Mouse (Mus musculus): Measurements from ENCODE around the gene Cdc42bpg. TPM values are rescaled to one million over a fixed set of nuclear protein-coding genes. Genes with fewer than 3 reads are reported as not detected.
"Not testable (repeated sequence)": the region's sequence is repeated elsewhere in the genome, so short reads cannot be mapped to it uniquely, and the experiment has no call there.

Cdc42bpg gene
- polyA plus RNA-seq, 1 experiment from 2014 or later, result 0.56 TPM

DNA sequence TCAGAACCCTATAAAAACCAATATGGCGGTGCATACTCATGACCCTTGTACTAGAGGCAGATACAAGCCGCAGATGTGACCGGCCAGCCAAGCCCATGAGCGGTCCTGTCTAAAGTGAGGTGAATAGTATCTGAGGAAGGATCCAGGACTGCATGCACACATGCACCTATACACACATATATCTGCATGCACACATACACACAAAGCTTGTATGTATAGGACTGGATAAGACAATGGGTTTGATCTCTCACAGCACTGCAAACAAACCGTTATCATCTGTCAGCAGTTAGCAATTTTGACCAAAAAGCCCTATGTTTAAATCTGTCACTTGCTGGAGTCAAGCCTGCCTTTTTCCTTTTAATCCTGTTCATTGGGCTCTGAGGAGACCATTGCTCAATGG, 4.1 kb upstream of the Cdc42bpg start:
- Histone ChIP-seq H3K27ac (no peak overlapping the region; the same call in 1 of the 2 replicates), H3K9me3 (ENCODE audit: control insufficient read depth, low read length) (no peaks in the 10 kb centered on the region), H3K4me3 (replicated peaks; ENCODE audit: low read length) (no peak overlapping the region), H3K27me3 (ENCODE audit: control insufficient read depth, insufficient read depth, low read length) (no peaks in the 10 kb centered on the region), H3K4me1 (replicated peaks; ENCODE audit: control insufficient read depth, insufficient read depth, low read length) (0 out of 2 replicates have a peak, but pooled peaks cover 5% of the 10 kb centered on the region), H3K4me2 (replicated peaks) (no peak overlapping the region), H3K9ac (no peak overlapping the region), H3K36me3 (replicated peaks; ENCODE audit: control insufficient read depth, insufficient read depth) (peaks cover 32% of the 10 kb centered on the region)
- DNase-seq (ENCODE audit: low spot score) (no peak), ATAC-seq (ENCODE audit: low FRiP score) (no peak)
- 95% methylated on average over 5 of the region's 5 CpGs for WGBS

DNA sequence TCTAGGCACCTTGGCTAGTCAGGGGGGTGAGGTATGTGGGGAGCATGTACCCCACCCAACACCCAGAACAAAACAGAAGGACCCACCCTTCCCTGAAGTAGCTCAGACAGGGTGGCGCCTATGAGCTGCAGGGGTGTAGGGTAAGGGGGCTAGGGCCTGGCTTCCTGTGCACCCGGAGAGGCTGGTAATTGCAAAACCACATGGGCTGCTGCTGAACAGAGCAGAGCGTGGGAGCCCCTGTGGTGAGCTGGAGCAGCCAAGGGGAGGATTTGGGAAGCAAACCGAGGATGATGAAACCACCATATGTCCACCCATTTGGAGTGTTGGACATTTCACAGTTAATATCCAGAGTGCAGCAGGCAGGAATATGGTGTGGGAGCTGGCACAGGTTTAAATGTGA, 3.7 kb upstream of the Cdc42bpg start:
- ATAC-seq (ENCODE audit: low FRiP score) (no peak), DNase-seq (ENCODE audit: low spot score) (no peak)
- no peak overlapping the region for H3K4me3 ChIP-seq (replicated peaks; ENCODE audit: low read length)
- no peak overlapping the region; the same call in 1 of the 2 replicates for H3K27ac ChIP-seq
- H3K9me3 ChIP-seq (ENCODE audit: control insufficient read depth, low read length), result no peaks in the 10 kb centered on the region
- no peak overlapping the region for H3K4me2 ChIP-seq (replicated peaks)
- 0 out of 2 replicates have a peak, but pooled peaks cover 5% of the 10 kb centered on the region for H3K4me1 ChIP-seq (replicated peaks; ENCODE audit: control insufficient read depth, insufficient read depth, low read length)
- peaks cover 28% of the 10 kb centered on the region for H3K36me3 ChIP-seq (replicated peaks; ENCODE audit: control insufficient read depth, insufficient read depth)
- H3K9ac ChIP-seq, result no peak overlapping the region
- no peaks in the 10 kb centered on the region for H3K27me3 ChIP-seq (ENCODE audit: control insufficient read depth, insufficient read depth, low read length)
- 51% methylated on average over 4 of the region's 4 CpGs for WGBS

DNA sequence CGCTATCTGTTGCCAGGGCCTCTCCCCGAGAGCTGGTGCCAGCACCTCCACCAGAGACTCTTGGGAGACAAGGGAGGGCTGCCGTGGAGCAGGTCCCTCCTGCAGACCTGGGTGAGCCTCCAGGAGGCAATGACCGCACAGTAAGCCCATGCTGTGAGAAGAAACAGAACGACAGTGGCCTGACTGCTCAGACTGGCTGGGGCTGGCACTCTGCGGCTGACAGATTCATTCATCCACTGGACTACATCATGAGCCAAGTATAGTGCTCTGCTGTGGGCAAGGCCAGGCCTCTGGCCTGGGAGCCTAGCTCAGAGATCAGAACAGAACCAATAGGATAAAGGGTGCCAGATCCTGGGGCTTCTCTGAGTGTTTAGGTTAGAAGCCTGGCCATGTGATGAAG, 2.4 kb upstream of the Cdc42bpg start:
- WGBS, result 83% methylated on average over 6 of the region's 6 CpGs
- DNase-seq (ENCODE audit: low spot score), result no peak
- no peak overlapping the region for H3K27ac ChIP-seq
- no peak overlapping the region for H3K4me3 ChIP-seq (replicated peaks; ENCODE audit: low read length)
- H3K9ac ChIP-seq, result no peak overlapping the region
- H3K36me3 ChIP-seq (replicated peaks; ENCODE audit: control insufficient read depth, insufficient read depth), result peaks cover 15% of the 10 kb centered on the region
- H3K4me2 ChIP-seq (replicated peaks), result no peak overlapping the region
- no peaks in the 10 kb centered on the region for H3K27me3 ChIP-seq (ENCODE audit: control insufficient read depth, insufficient read depth, low read length)
- no peaks in the 10 kb centered on the region for H3K9me3 ChIP-seq (ENCODE audit: control insufficient read depth, low read length)
- H3K4me1 ChIP-seq (replicated peaks; ENCODE audit: control insufficient read depth, insufficient read depth, low read length), result 0 out of 2 replicates have a peak, but pooled peaks cover 5% of the 10 kb centered on the region
- ATAC-seq (ENCODE audit: low FRiP score), result no peak

DNA sequence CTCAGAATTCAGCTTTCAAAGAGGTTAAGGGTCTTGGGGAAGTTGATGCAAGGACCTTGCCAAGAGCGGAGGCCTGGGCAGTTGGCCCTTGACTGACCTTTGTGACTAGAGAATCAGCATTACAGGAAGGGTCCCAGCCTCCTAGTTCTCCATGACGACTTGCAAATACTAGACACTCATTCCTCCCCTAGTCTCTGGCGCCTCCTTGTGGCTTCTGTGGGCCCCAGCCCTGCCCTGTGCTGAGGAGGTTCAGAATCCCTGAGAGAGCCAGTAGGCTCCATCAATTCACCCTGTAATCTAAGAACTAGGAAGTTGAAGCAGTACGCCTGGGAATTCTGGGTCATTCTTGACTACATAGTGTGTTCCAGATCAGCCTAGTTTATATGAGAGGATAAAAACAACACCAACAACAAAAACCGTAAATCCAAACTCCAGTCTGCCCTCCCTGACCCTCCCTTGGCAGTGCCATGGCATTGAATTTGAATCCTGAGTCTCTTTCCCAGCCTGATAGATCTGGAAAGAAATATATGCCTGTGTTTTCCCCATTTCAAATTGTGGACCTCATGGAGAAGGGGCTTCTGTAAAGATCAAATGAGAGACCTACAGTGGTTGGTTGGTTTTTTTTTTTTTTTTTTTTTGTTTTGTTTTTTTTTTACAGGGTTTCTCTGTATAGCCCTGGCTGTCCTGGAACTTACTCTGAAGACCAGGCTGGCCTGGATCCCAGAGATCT, 1.3 kb upstream of the Cdc42bpg start:
- Histone ChIP-seq H3K4me3 (replicated peaks; ENCODE audit: low read length) (no peak overlapping the region), H3K27me3 (ENCODE audit: control insufficient read depth, insufficient read depth, low read length) (no peaks in the 10 kb centered on the region), H3K4me1 (replicated peaks; ENCODE audit: control insufficient read depth, insufficient read depth, low read length) (0 out of 2 replicates have a peak, but pooled peaks cover 5% of the 10 kb centered on the region), H3K9ac (no peak overlapping the region), H3K4me2 (replicated peaks) (no peak overlapping the region), H3K9me3 (ENCODE audit: control insufficient read depth, low read length) (no peaks in the 10 kb centered on the region), H3K27ac (no peak overlapping the region), H3K36me3 (replicated peaks; ENCODE audit: control insufficient read depth, insufficient read depth) (peaks cover 3% of the 10 kb centered on the region)
- ATAC-seq (ENCODE audit: low FRiP score) (no peak), DNase-seq (ENCODE audit: low spot score) (peak; percentile 76)
- 31% methylated on average over 5 of the region's 5 CpGs for WGBS

DNA sequence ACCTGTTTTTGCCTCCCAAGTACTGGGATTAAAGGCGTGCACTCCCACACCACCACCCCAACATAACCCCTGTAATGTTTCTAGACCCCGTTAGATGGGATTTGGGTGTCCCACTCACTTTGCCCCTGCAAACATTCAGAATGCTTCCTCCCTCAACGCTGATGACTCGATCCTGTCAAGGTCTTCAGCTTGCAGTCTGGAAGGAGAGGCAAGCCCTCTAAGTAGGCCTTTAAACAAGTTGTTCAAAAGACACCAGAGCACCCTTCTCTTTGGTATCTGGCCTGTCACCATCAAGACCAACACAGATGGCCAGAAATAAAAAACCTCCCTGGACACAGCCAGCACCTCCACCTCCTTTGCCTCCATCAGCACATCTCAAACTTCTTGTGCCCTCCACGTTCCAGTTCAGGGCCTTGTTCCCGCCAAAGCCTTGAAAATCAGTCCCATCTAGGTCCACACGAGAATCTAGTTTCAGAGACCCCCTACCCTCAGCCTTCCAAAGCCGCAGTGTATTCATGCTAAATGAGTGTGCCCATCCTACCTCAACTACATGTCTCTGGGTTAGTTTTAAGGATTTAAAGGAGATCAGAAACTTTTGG, 640 bp upstream of the Cdc42bpg start:
- Histone ChIP-seq H3K9ac (peak overlapping the region; percentile 37; the same call in 1 of the 2 replicates), H3K4me2 (replicated peaks) (peak overlapping the region; percentile 63), H3K9me3 (ENCODE audit: control insufficient read depth, low read length) (no peaks in the 10 kb centered on the region), H3K27me3 (ENCODE audit: control insufficient read depth, insufficient read depth, low read length) (no peaks in the 10 kb centered on the region), H3K4me3 (replicated peaks; ENCODE audit: low read length) (peak overlapping the region; percentile 49), H3K27ac (no peak overlapping the region), H3K36me3 (replicated peaks; ENCODE audit: control insufficient read depth, insufficient read depth) (no peaks in the 10 kb centered on the region), H3K4me1 (replicated peaks; ENCODE audit: control insufficient read depth, insufficient read depth, low read length) (0 out of 2 replicates have a peak, but pooled peaks cover 5% of the 10 kb centered on the region)
- ATAC-seq (ENCODE audit: low FRiP score) (no peak), DNase-seq (ENCODE audit: low spot score) (no peak)
- WGBS, result 63% methylated on average over 8 of the region's 8 CpGs

DNA sequence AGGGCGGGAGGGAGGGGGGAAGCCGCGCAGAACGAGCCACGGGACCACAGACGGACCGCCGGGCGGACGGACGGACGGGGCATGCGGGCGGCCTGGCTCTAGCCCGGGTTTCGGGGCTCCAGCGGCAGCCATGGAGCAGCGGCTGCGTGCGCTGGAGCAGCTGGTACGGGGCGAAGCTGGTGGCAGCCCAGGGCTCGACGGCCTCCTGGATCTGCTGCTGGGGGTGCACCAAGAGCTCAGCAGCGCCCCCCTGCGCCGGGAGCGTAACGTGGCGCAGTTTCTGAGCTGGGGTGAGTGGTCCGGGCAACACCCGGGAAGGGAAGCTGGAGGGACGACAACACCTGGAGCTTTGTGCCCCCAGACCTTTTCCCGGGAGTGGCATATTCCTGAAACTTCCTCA, 330 bp downstream of the Cdc42bpg start:
- H3K36me3 ChIP-seq (replicated peaks; ENCODE audit: control insufficient read depth, insufficient read depth), result no peaks in the 10 kb centered on the region
- peak overlapping the region; percentile 37 for H3K9ac ChIP-seq
- peak overlapping the region; percentile 63 for H3K4me2 ChIP-seq (replicated peaks)
- under 1% methylated on average over 29 of the region's 34 CpGs for WGBS
- peak overlapping the region; percentile 49 for H3K4me3 ChIP-seq (replicated peaks; ENCODE audit: low read length)
- H3K4me1 ChIP-seq (replicated peaks; ENCODE audit: control insufficient read depth, insufficient read depth, low read length), result 0 out of 2 replicates have a peak, but pooled peaks cover 5% of the 10 kb centered on the region
- H3K27me3 ChIP-seq (ENCODE audit: control insufficient read depth, insufficient read depth, low read length), result no peaks in the 10 kb centered on the region
- no peaks in the 10 kb centered on the region for H3K9me3 ChIP-seq (ENCODE audit: control insufficient read depth, low read length)
- H3K27ac ChIP-seq, result no peak overlapping the region
- ATAC-seq (ENCODE audit: low FRiP score) (peak; percentile 42), DNase-seq (ENCODE audit: low spot score) (peak; percentile 65)

DNA sequence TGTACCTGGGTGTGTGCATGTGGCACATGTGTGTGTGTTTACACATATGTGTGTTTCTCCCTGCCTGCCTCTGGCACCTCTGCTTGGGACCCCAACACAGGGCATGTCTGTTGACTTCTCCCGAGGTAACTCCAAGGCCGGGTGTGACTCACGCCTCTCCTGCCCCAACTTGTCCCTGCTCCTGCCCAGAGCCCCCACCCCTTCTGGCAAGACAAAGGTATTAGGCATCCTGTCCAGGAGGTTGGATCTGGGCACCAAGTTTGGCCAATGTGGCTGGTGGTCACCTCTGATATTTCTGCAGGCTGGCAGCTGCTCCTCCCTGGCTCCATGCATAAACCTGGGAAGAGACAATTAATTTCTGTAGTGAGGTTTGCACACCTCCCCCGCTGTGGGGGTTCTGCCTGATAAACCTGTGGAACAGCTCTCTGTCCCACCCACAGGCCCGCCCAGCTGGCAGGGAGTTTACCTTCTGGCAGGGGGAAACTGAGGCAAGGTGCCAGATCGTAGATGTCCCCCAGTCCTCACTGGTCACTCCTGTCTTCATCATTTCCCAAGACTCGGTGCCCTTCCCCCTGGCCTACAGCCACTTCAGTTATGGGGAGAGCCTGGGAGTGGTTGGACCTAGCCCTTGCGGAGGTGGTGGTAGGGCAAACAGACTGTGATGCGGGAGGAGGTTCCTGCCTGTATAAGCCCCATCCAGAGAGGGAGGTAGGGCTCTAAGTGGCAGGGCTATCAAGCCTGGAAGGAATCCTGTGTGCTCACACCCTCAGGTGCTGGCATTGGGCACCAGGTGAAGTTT, 1.7 kb downstream of the Cdc42bpg start:
- ATAC-seq (ENCODE audit: low FRiP score) (no peak), DNase-seq (ENCODE audit: low spot score) (no peak)
- Histone ChIP-seq H3K4me3 (replicated peaks; ENCODE audit: low read length) (no peak overlapping the region), H3K9ac (no peak overlapping the region), H3K27me3 (ENCODE audit: control insufficient read depth, insufficient read depth, low read length) (no peaks in the 10 kb centered on the region), H3K27ac (no peak overlapping the region), H3K4me1 (replicated peaks; ENCODE audit: control insufficient read depth, insufficient read depth, low read length) (0 out of 2 replicates have a peak, but pooled peaks cover 5% of the 10 kb centered on the region), H3K4me2 (replicated peaks) (no peak overlapping the region), H3K9me3 (ENCODE audit: control insufficient read depth, low read length) (no peaks in the 10 kb centered on the region), H3K36me3 (replicated peaks; ENCODE audit: control insufficient read depth, insufficient read depth) (no peaks in the 10 kb centered on the region)
- WGBS, result 93% methylated on average over 9 of the region's 9 CpGs

DNA sequence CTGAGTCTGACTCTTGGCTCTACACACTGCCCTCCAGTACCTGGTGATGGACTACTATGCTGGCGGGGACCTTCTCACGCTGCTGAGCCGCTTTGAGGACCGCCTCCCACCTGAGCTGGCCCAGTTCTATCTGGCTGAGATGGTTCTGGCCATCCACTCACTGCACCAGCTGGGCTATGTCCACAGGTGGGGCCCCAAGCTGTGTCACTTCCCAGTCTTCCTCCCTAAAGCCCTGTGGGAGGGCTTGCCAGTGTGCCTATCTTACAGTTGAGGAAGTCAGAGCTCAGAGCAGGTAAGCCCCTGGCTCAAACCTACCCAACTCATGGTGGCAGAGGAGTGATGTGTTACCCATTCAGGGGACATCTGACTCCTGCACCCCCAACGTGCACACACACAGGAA, 3.9 kb downstream of the Cdc42bpg start:
- WGBS, result 87% methylated on average over 5 of the region's 5 CpGs
- Histone ChIP-seq H3K4me3 (replicated peaks; ENCODE audit: low read length) (no peak overlapping the region), H3K9ac (no peak overlapping the region), H3K27ac (no peak overlapping the region), H3K4me1 (replicated peaks; ENCODE audit: control insufficient read depth, insufficient read depth, low read length) (0 out of 2 replicates have a peak, but pooled peaks cover 5% of the 10 kb centered on the region), H3K9me3 (ENCODE audit: control insufficient read depth, low read length) (no peaks in the 10 kb centered on the region), H3K4me2 (replicated peaks) (no peak overlapping the region), H3K36me3 (replicated peaks; ENCODE audit: control insufficient read depth, insufficient read depth) (no peaks in the 10 kb centered on the region; the same call in 1 of the 2 replicates), H3K27me3 (ENCODE audit: control insufficient read depth, insufficient read depth, low read length) (no peaks in the 10 kb centered on the region)
- ATAC-seq (ENCODE audit: low FRiP score) (no peak), DNase-seq (ENCODE audit: low spot score) (no peak)

DNA sequence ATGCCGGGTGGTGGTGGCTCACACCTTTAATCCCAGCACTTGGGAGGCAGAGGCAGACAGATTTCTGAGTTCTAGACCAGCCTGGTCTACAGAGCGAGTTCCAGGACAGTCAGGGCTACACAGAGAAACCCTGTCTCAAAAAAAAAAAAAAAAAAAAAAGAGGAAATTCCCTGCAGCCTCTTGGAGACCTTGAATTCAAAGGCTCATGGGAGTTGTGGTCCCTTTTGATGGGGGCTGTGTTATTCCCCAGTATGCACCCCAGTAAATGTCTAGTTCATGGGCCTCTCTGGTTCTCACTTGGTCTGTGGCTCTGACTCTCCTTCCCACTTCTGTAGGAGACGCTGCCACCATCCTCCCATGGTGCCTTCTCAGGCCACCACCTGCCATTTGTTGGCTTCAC, 5.5 kb downstream of the Cdc42bpg start:
- H3K4me2 ChIP-seq (replicated peaks); H3K27ac ChIP-seq; DNase-seq (ENCODE audit: low spot score); H3K36me3 ChIP-seq (replicated peaks; ENCODE audit: control insufficient read depth, insufficient read depth); H3K9me3 ChIP-seq (ENCODE audit: control insufficient read depth, low read length); H3K27me3 ChIP-seq (ENCODE audit: control insufficient read depth, insufficient read depth, low read length); H3K9ac ChIP-seq; H3K4me1 ChIP-seq (replicated peaks; ENCODE audit: control insufficient read depth, insufficient read depth, low read length); ATAC-seq (ENCODE audit: low FRiP score); H3K4me3 ChIP-seq (replicated peaks; ENCODE audit: low read length): not testable (repeated sequence)
- 89% methylated on average over 3 of the region's 3 CpGs for WGBS

Measured in hindbrain, embryonic 14.5 days (tissue).